Mouse (Mus musculus) limb, embryonic 10.5 days (tissue): ENCODE results near the gene Ccdc152. TPM values are rescaled to one million over a fixed set of nuclear protein-coding genes. Genes with fewer than 3 reads are reported as not detected.

Experiments used
- DNase-seq: peaks from one replicate; pipeline ENCODE4 v3.0.0-alpha.2; 2017; ENCODE audit warnings: low spot score
- H3K27ac ChIP-seq: fragments of 300-500 bp; sonication (generic); 2 replicates; pipeline ENCODE4 v1.5.1; 2016; ENCODE audit warnings: mild to moderate bottlenecking
- H3K27me3 ChIP-seq: fragments of 300-500 bp; sonication (generic); 2 replicates; pipeline ENCODE4 v1.6.1; 2016; ENCODE audit warnings: low read depth, mild to moderate bottlenecking; ENCODE audit not compliant: poor library complexity, severe bottlenecking
- H3K36me3 ChIP-seq: fragments of 300-500 bp; sonication (generic); 2 replicates; pipeline ENCODE4 v1.6.1; 2016; ENCODE audit warnings: mild to moderate bottlenecking, moderate library complexity
- H3K4me1 ChIP-seq: fragments of 300-500 bp; sonication (generic); 2 replicates; pipeline ENCODE4 v1.6.1; 2016
- H3K4me3 ChIP-seq: fragments of 300-500 bp; sonication (generic); 2 replicates; pipeline ENCODE4 v1.5.1; 2016; ENCODE audit warnings: mild to moderate bottlenecking, moderate library complexity
- H3K9me3 ChIP-seq: fragments of 300-500 bp; sonication (generic); replicated peaks from 2 replicates; pipeline ENCODE4 v1.6.1; 2016; ENCODE audit warnings: mild to moderate bottlenecking
- WGBS: fragments of 180-500 bp; shearing (Covaris S2); methylation state at CpG from one replicate; pipeline ENCODE4 v1.1.7; 2016; 5-methylcytosine and 5-hydroxymethylcytosine counted together
- polyA plus RNA-seq: library from polyadenylated mRNA; unstranded; fragments of >200 nt; fragmentation: Nextera tagmentation; extraction: Ambion mirVana; gene quantifications from 2 replicates; pipeline ENCODE4 v1.2.1, GENCODE M21; 2016

The Ccdc152 gene
- polyA plus RNA-seq, 1 experiment from 2014 or later, result not detected

DNA sequence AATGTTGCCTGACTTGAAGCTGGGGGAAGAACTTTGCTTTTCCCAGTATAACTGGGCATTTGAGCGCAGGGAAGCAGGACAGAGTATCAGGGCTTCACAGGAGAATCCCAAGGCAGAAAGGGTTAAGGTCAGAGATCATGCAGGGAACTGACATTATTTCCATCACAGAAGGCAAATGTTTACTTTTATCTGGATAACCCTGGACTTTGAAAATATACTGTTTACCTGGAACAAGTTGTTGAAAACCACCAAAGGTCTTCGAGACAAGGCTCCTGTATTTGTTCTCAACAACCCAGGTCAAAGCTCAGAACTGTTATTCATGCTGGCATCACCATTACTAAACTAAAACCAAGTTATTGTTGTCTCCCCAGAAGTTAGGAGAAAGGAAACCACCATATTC is 67.0 kb downstream of the Ccdc152 start:
- Histone ChIP-seq H3K9me3 (no peaks in the 10 kb centered on the region), H3K4me3 (no peak overlapping the region), H3K27me3 (no peaks in the 10 kb centered on the region), H3K27ac (no peak overlapping the region), H3K4me1 (peaks cover 5% of the 10 kb centered on the region; the same call in 1 of the 2 replicates), H3K36me3 (no peaks in the 10 kb centered on the region)
- 90% methylated on average over 2 of the region's 2 CpGs for WGBS
- DNase-seq, result no peak

DNA sequence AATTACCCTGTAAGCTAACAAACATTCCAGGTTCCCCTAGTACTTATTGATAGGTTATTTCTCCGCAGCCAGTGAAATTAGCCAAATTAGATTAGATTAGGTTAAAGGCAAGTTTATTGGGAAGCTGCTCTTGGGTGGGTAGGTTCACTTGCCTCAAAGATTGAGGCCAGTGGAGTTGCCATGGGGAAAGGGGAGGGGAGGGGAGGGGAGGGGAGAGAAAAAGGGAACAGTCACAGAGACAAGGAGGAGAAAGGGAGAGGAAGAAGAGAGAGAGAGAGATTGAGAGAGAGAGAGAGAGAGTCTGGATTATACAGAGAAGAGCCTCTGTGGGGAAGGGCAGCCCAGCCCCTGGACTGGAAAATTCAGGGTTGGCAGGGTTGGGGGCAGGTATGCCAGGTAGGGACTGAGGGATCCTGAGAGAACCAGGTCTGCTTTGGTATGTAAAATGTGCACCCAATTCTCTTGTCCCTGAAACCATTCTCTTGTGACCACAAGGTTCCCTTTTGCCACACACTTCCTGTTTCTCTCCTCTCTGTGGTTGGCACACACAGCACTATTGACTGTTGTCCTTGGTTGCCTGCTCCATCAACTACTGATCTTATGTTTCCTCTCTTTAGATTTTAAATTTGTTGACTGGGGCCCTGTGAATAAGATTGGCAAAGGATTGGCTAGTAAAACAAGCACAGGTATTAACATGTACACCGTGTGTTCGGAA is 69.3 kb downstream of the Ccdc152 start:
- Histone ChIP-seq H3K9me3 (no peaks in the 10 kb centered on the region), H3K27me3 (no peaks in the 10 kb centered on the region)
- 83% methylated on average over 3 of the region's 3 CpGs for WGBS

DNA sequence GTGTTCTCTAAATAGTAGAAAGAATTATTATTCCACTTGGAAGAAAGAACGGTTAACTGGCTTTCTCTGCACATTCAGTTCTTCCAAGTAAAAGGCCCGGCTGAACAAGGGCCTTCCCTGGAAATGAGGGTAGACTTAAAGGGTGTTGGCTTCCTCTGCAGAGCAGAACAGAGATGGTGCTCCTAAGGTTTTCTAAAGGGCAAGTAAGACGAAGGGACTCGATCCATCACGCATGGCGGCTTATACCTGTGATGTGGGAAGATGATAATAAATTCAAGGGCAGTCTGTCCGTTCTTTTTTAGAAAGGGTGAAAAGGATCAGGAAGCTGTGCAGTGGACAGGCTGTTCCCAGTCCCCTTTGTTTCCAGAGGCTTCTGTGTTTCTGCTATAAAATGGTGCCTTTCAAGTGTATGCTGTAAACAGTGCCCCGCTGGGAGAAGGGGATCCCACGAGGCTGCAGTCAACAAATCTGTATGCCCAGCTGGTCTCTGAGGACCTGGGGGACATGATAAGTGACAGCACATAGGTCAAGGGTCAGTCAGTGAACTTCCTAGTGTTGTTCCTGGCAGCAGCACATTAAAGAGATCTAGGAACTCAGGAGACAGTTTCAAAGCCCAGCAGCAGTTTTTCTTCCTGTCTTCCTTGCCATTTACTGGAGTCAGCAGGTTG is 71.0 kb downstream of the Ccdc152 start:
- H3K27ac ChIP-seq, result no peak overlapping the region
- H3K27me3 ChIP-seq, result no peaks in the 10 kb centered on the region
- no peaks in the 10 kb centered on the region for H3K9me3 ChIP-seq
- H3K4me1 ChIP-seq, result peaks cover 12% of the 10 kb centered on the region; the same call in 1 of the 2 replicates
- no peak for DNase-seq
- 37% methylated on average over 9 of the region's 9 CpGs for WGBS
- no peaks in the 10 kb centered on the region for H3K36me3 ChIP-seq
- no peak overlapping the region for H3K4me3 ChIP-seq

More for the DNA sequence above, 69.3 kb downstream of the Ccdc152 start:
- Histone ChIP-seq H3K27ac (no peak overlapping the region), H3K4me3 (no peak overlapping the region), H3K4me1 (peaks cover 5% of the 10 kb centered on the region; the same call in 1 of the 2 replicates), H3K36me3 (no peaks in the 10 kb centered on the region)
- no peak for DNase-seq

DNA sequence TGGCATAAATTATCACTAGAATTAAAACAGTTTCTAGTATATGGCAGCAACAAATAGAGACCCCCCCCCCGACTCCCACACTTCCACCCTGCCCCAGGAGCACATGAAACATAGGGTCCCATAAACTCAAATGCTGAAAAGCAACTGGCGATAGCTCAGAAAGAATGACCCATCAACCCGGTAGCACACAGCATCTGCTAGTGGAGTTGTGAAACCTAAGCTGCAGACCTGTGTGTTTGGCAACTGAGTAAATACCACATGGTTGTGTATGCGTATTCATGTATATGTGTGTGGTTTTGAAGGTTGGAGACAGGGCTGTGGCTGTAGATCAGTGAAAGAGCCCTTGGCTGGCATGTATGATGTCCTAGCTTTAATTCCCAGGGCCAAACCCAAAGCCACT is 72.3 kb downstream of the Ccdc152 start:
- WGBS, result 79% methylated on average over 4 of the region's 4 CpGs
- Histone ChIP-seq H3K36me3 (no peaks in the 10 kb centered on the region), H3K27me3 (no peaks in the 10 kb centered on the region), H3K9me3 (no peaks in the 10 kb centered on the region), H3K4me3 (no peak overlapping the region), H3K4me1 (peaks cover 13% of the 10 kb centered on the region; the same call in 1 of the 2 replicates), H3K27ac (no peak overlapping the region)
- DNase-seq, result no peak

Other genes starting within 250 kb of the Ccdc152 start
- gene Selenop, start 35.0 kb downstream of the Ccdc152 start, polyA plus RNA-seq, result 26.6 and 32.4 TPM in 2 replicates